Mouse (Mus musculus) MN1 (cell line): ENCODE data around the gene Ush2a.

Source experiments
- DNase-seq: peaks from one replicate; pipeline ENCODE4 v3.0.0-alpha.2; 2016; ENCODE audit warnings: low spot score

The Ush2a gene

GRCm38 (mm10) chr1:189007239-189007979, 745.6 kb downstream of the Ush2a start, which contains the start of gene Kctd3:
Gene Kctd3, minus strand, starts transcription at chr1:189007841.
- DNase-seq, result peak; percentile 93

- no peak for DNase-seq
These were observed 746.1 kb downstream of the Ush2a start for GRCm38 (mm10) chr1:189007980-189008324.

- no peak for DNase-seq
These were observed 748.8 kb downstream of the Ush2a start for GRCm38 (mm10) chr1:189010671-189011070.

- DNase-seq, result no peak
These were observed 751.2 kb downstream of the Ush2a start for GRCm38 (mm10) chr1:189012846-189013586.

- DNase-seq, result no peak
These were observed 751.7 kb downstream of the Ush2a start for GRCm38 (mm10) chr1:189013587-189013921.
